In genomic region chr11:30165861-30166550, GRCm38 (mm10) we compare ENCODE assay signal across 8 mouse cellular contexts.
DNase-seq lines count a peak whose midpoint lies in the region; ATAC-seq and TF ChIP-seq lines count a peak whose summit lies in the region.

No protein-coding gene starts in this region.

- peaks cover 33 to 76% of the 10 kb centered on the region in 2 experiments for H3K4me1 ChIP-seq in heart, embryonic 14.5 days (ENCODE audit: control insufficient read depth in 2 of 2, insufficient read depth in 2 of 2, low read length in 2 of 2)
- H3K4me1 ChIP-seq in liver, embryonic 14.5 days (replicated peaks; ENCODE audit: control insufficient read depth in 2 of 2, insufficient read depth in 2 of 2, low read length in 1 of 2) = peaks cover 41 to 45% of the 10 kb centered on the region in 2 experiments
- peaks cover 27% of the 10 kb centered on the region for H3K4me1 ChIP-seq in thymus, adult 2 months (replicated peaks; ENCODE audit: control insufficient read depth, insufficient read depth, low read length)
- H3K4me1 ChIP-seq in hindbrain, embryonic 12.5 days = peaks cover 7% of the 10 kb centered on the region

- peak; percentile 59; the same call in 1 of the 2 replicates for ATAC-seq in heart, embryonic 14.5 days (ENCODE audit: insufficient number of reproducible peaks, insufficient read depth, low FRiP score, low read depth)
- ATAC-seq in liver, embryonic 14.5 days (ENCODE audit: insufficient read depth) = peak; percentile 100
- ATAC-seq in hindbrain, embryonic 12.5 days (ENCODE audit: low FRiP score) = no peak

- H3K9ac ChIP-seq in heart, embryonic 14.5 days (ENCODE audit: low read length) = peak overlapping the region; percentile 3; the same call in 1 of the 2 replicates
- peak overlapping the region; percentile 59 for H3K9ac ChIP-seq in liver, embryonic 14.5 days (replicated peaks)
- H3K9ac ChIP-seq in hindbrain, embryonic 12.5 days = no peak overlapping the region

- no peak for TF ChIP-seq CTCF in liver, embryonic 14.5 days (IDR thresholded peaks at IDR 0.05; ENCODE audit: low read depth)
- no peak for TF ChIP-seq CTCF in thymus, adult 2 months (IDR thresholded peaks at IDR 0.05; ENCODE audit: borderline replicate concordance, control insufficient read depth, extremely low read depth, insufficient read depth, low read length, poor library complexity)

- peak; percentile 94 for TF ChIP-seq EP300 in liver, embryonic 14.5 days (IDR thresholded peaks at IDR 0.05; ENCODE audit: low read depth)

- peak overlapping the region; percentile 61 to 87 for H3K27ac ChIP-seq in heart, embryonic 14.5 days (replicated peaks in 1 of 2; ENCODE audit: control insufficient read depth in 1 of 2, insufficient read depth in 1 of 2, low read depth in 2 of 2, low read length in 2 of 2)
- H3K27ac ChIP-seq in liver, embryonic 14.5 days = peak overlapping the region; percentile 91
- H3K27ac ChIP-seq in thymus, adult 2 months (ENCODE audit: control insufficient read depth, insufficient read depth, low read length) = peak overlapping the region; percentile 88; the same call in 1 of the 2 replicates
- no peak overlapping the region for H3K27ac ChIP-seq in hindbrain, embryonic 12.5 days

- 27% methylated on average over 5 of the region's 5 CpGs for WGBS in heart, embryonic 14.5 days
- 5% methylated on average over 5 of the region's 5 CpGs for WGBS in liver, embryonic 14.5 days (ENCODE audit: insufficient replicate concordance)
- WGBS in thymus, adult 2 months = 20% methylated on average over 5 of the region's 5 CpGs
- 63% methylated on average over 5 of the region's 5 CpGs for WGBS in hindbrain, embryonic 12.5 days

- no peaks in the 10 kb centered on the region for H3K9me3 ChIP-seq in heart, embryonic 14.5 days (ENCODE audit: control insufficient read depth, low read length)
- H3K9me3 ChIP-seq in liver, embryonic 14.5 days (ENCODE audit: control insufficient read depth, low read length) = no peaks in the 10 kb centered on the region
- H3K9me3 ChIP-seq in hindbrain, embryonic 12.5 days (replicated peaks) = no peaks in the 10 kb centered on the region

- no peaks in the 10 kb centered on the region for H3K27me3 ChIP-seq in heart, embryonic 14.5 days (ENCODE audit: control insufficient read depth, insufficient read depth, low read length)
- no peaks in the 10 kb centered on the region for H3K27me3 ChIP-seq in liver, embryonic 14.5 days (ENCODE audit: control insufficient read depth, insufficient read depth, low read length)
- no peaks in the 10 kb centered on the region for H3K27me3 ChIP-seq in thymus, adult 2 months (ENCODE audit: control insufficient read depth, insufficient read depth, low read length)
- no peaks in the 10 kb centered on the region for H3K27me3 ChIP-seq in hindbrain, embryonic 12.5 days

- H3K4me3 ChIP-seq in heart, embryonic 14.5 days (ENCODE audit: control insufficient read depth in 1 of 2, insufficient read depth in 1 of 2, low read depth in 1 of 2, low read length in 2 of 2) = no peak overlapping the region
- no peak overlapping the region for H3K4me3 ChIP-seq in liver, embryonic 14.5 days (ENCODE audit: insufficient read depth in 1 of 2, low read depth in 2 of 2, low read length in 2 of 2)
- H3K4me3 ChIP-seq in thymus, adult 2 months (ENCODE audit: control insufficient read depth, insufficient read depth, low read length) = no peak overlapping the region
- no peak overlapping the region for H3K4me3 ChIP-seq in hindbrain, embryonic 12.5 days

- peak overlapping the region; percentile 44 for H3K4me2 ChIP-seq in heart, embryonic 14.5 days (ENCODE audit: low read length)
- H3K4me2 ChIP-seq in liver, embryonic 14.5 days (ENCODE audit: low read depth) = peak overlapping the region; percentile 64
- H3K4me2 ChIP-seq in hindbrain, embryonic 12.5 days (replicated peaks) = no peak overlapping the region

- peaks cover 7% of the 10 kb centered on the region; the same call in 1 of the 2 replicates for H3K36me3 ChIP-seq in heart, embryonic 14.5 days (ENCODE audit: control insufficient read depth, insufficient read depth, low read length)
- H3K36me3 ChIP-seq in liver, embryonic 14.5 days (replicated peaks; ENCODE audit: control insufficient read depth, insufficient read depth, low read depth) = no peaks in the 10 kb centered on the region
- H3K36me3 ChIP-seq in thymus, adult 2 months (ENCODE audit: control insufficient read depth, insufficient read depth, low read length) = no peaks in the 10 kb centered on the region
- H3K36me3 ChIP-seq in hindbrain, embryonic 12.5 days = no peaks in the 10 kb centered on the region; the same call in 1 of the 2 replicates

- intact Hi-C loops in heart, postnatal 36 days (cut with DNase I) = loop anchor here (2.0 kb wide), 2 partner anchors 19 to 31 kb away; no protein-coding TSS in a partner anchor

- no peak for TF ChIP-seq POLR2A in thymus, adult 2 months (IDR thresholded peaks at IDR 0.05; ENCODE audit: control insufficient read depth, extremely low read depth, insufficient read depth, low read length, poor library complexity)

- peak; percentile 55 to 83 for DNase-seq in heart, adult 18-20 months
- DNase-seq in heart, postnatal 36 days = no peak
- peak; percentile 76 to 81 (median 78) for DNase-seq in liver, embryonic 14.5 days (ENCODE audit: low read depth in 3 of 3, low spot score in 3 of 3)
- DNase-seq in thymus, adult 2 months = peak; percentile 41
- DNase-seq in layer of hippocampus, adult 9-10 months (ENCODE audit: low spot score) = no peak
- no peak for DNase-seq in right cerebral cortex, postnatal 10 days (ENCODE audit: low spot score in 2 of 2)

Comparison
In these comparisons a context has a peak if more than half of its experiments do, and no peak if none do; other contexts are left out.
1. DNase-seq: peak in heart, adult 18-20 months (2 of 2), liver, embryonic 14.5 days (3 of 3) and thymus, adult 2 months (single experiment); none in heart, postnatal 36 days (0 of 2), layer of hippocampus, adult 9-10 months (single experiment) and right cerebral cortex, postnatal 10 days (0 of 2).